Mouse (Mus musculus): ENCODE data around the gene Magi1.

GRCm38 (mm10) chr6:94107401-94108107 lies 176.2 kb downstream of the Magi1 start:
- TF ChIP-seq POLR2A (IDR thresholded peaks at IDR 0.05; ENCODE audit: insufficient read length, low read depth) (no peak), MAX (IDR thresholded peaks at IDR 0.05; ENCODE audit: low read depth) (no peak), USF1 (IDR thresholded peaks at IDR 0.05; ENCODE audit: low read depth) (no peak), E2F4 (IDR thresholded peaks at IDR 0.05; ENCODE audit: insufficient read depth) (no peak), SRF (IDR thresholded peaks at IDR 0.05; ENCODE audit: control insufficient read depth, insufficient read length, low read depth) (no peak), MYOD1 (IDR thresholded peaks at IDR 0.05; ENCODE audit: control insufficient read depth in 1 of 3, insufficient read length in 2 of 3, low read depth in 2 of 3) (no peak), TCF3 (IDR thresholded peaks at IDR 0.05; ENCODE audit: insufficient read length, low read depth) (no peak), POLR2AphosphoS2 (IDR thresholded peaks at IDR 0.05; ENCODE audit: insufficient read length, low read depth) (no peak), TCF12 (IDR thresholded peaks at IDR 0.05; ENCODE audit: insufficient read depth, poor library complexity, severe bottlenecking) (no peak)

All from myocyte (in vitro differentiated cells).